ENCODE assay signal across 27 mouse cellular contexts in the genomic region with DNA sequence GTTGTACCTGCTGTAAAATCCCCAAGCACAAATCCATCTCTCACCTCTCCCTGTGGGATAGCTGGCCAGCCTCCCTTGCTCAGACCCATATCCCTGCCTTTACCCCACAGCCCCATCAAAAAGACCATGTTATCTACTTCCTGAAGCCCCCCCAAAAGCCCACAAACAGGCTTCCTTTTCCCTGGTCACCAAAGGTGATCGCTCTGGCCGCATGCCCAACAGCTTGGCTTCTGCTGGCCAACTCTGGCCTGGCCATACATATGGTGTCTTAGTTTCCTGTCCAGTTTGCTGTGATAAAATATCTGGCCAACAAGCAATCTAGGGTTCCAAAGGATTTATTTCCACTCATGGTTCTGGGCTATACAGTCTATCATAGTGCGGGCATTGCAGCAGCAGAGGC. TPM values are rescaled to one million over a fixed set of nuclear protein-coding genes. Genes with fewer than 3 reads are reported as not detected.
"Had no signal": no experiment of that assay in that cellular context is flagged by ENCODE, and none has a peak within 500 bp of the region (broad histone marks: within the 10 kb centered on the region; RNA-seq: fewer than 3 reads in every experiment).

No protein-coding gene starts in this region.

- H3K27me3 ChIP-seq: liver, embryonic 13.5 days; liver, embryonic 15.5 days; lung, embryonic 15.5 days; midbrain, embryonic 15.5 days had no signal

- DNase-seq: left cerebral cortex, postnatal 4 days; liver; liver, embryonic 13.5 days; liver, postnatal 0 days; lung, adult 18-20 months; lung, adult 2 months; lung, embryonic 14.5 days; lung, postnatal 14 days; lung, postnatal 36 days; lung, postnatal 4 days; midbrain, embryonic 14.5 days had no signal

- H3K27ac ChIP-seq: limb, embryonic 10.5 days; limb, embryonic 12.5 days; limb, embryonic 13.5 days; limb, embryonic 15.5 days; liver, embryonic 12.5 days; liver, embryonic 13.5 days; liver, embryonic 14.5 days; liver, embryonic 15.5 days; lung, embryonic 15.5 days; macrophage; midbrain, embryonic 10.5 days; midbrain, embryonic 12.5 days; midbrain, embryonic 13.5 days; midbrain, embryonic 15.5 days; neural tube, embryonic 12.5 days had no signal

- H3K4me3 ChIP-seq: limb, embryonic 10.5 days; limb, embryonic 12.5 days; limb, embryonic 13.5 days; limb, embryonic 15.5 days; liver, embryonic 12.5 days; liver, embryonic 13.5 days; liver, embryonic 15.5 days; lung, embryonic 15.5 days; megakaryocyte, embryonic 14.5 days; midbrain, embryonic 10.5 days; midbrain, embryonic 12.5 days; midbrain, embryonic 13.5 days; midbrain, embryonic 15.5 days; myocyte; neural tube, embryonic 12.5 days had no signal

- H3K4me1 ChIP-seq: liver, embryonic 12.5 days; liver, embryonic 13.5 days; liver, embryonic 15.5 days; megakaryocyte, embryonic 14.5 days; midbrain, embryonic 13.5 days; midbrain, embryonic 15.5 days had no signal

RNA-seq across cellular contexts. Expression of a gene that starts 38.9 kb away (rescaled TPM):
- polyA plus RNA-seq: macrophage, myocyte had no signal
